Mouse (Mus musculus) heart, embryonic 14.5 days (tissue): Measurements from ENCODE around the gene Col4a2. TPM values are rescaled to one million over a fixed set of nuclear protein-coding genes. Genes with fewer than 3 reads are reported as not detected.

ENCODE experiments used
- ATAC-seq: fragments of 200-750 bp; cut with Nextera tagmentation; 2 replicates; pipeline ENCODE4 v1.8.0; 2017; ENCODE audit warnings: low read depth, moderate TSS enrichment; ENCODE audit not compliant: insufficient number of reproducible peaks, insufficient read depth, low FRiP score
- H3K27ac ChIP-seq, 2 experiments: fragments of 200-500 bp in 1 of 2; fragments of 300-500 bp in 1 of 2; sonication (generic) in 1 of 2; replicated peaks in 1 of 2; 2 replicates each; pipeline ENCODE4 v1.5.1; 2012 to 2014; ENCODE audit warnings: low read depth in 2 of 2, low read length in 2 of 2, control low read depth in 1 of 2, mild to moderate bottlenecking in 1 of 2, mixed read lengths in 1 of 2; ENCODE audit not compliant: control insufficient read depth in 1 of 2, insufficient read depth in 1 of 2
- H3K27me3 ChIP-seq: fragments of 300-500 bp; sonication (generic); 2 replicates; pipeline ENCODE4 v1.6.1; 2014; ENCODE audit warnings: mild to moderate bottlenecking, low read length, control low read depth; ENCODE audit not compliant: control insufficient read depth, insufficient read depth
- H3K36me3 ChIP-seq: fragments of 300-500 bp; sonication (generic); 2 replicates; pipeline ENCODE4 v1.6.1; 2014; ENCODE audit warnings: mild to moderate bottlenecking, control low read depth, low read length, mixed read lengths; ENCODE audit not compliant: control insufficient read depth, insufficient read depth
- H3K4me1 ChIP-seq, 2 experiments: fragments of 200-500 bp in 1 of 2; fragments of 300-500 bp in 1 of 2; sonication (generic) in 1 of 2; 2 replicates each; pipeline ENCODE4 v1.6.1; 2012 to 2014; ENCODE audit warnings: low read length in 2 of 2, control low read depth in 1 of 2, mixed read lengths in 1 of 2; ENCODE audit not compliant: control insufficient read depth in 2 of 2, insufficient read depth in 2 of 2
- H3K4me2 ChIP-seq: fragments of 300-500 bp; sonication (generic); 2 replicates; pipeline ENCODE4 v1.6.1; 2014; ENCODE audit warnings: mild to moderate bottlenecking, low read length
- H3K4me3 ChIP-seq, 2 experiments: fragments of 200-500 bp in 1 of 2; fragments of 300-500 bp in 1 of 2; sonication (generic) in 1 of 2; 2 replicates each; pipeline ENCODE4 v1.5.1; 2012 to 2014; ENCODE audit warnings: low read length in 2 of 2, mild to moderate bottlenecking in 2 of 2, control low read depth in 1 of 2, low read depth in 1 of 2, moderate library complexity in 1 of 2; ENCODE audit not compliant: control insufficient read depth in 1 of 2, insufficient read depth in 1 of 2
- H3K9ac ChIP-seq: fragments of 300-500 bp; sonication (generic); 2 replicates; pipeline ENCODE4 v1.6.1; 2014; ENCODE audit warnings: mild to moderate bottlenecking, low read length
- H3K9me3 ChIP-seq: fragments of 300-500 bp; sonication (generic); 2 replicates; pipeline ENCODE4 v1.6.1; 2016; ENCODE audit warnings: low read length, control low read depth; ENCODE audit not compliant: control insufficient read depth
- WGBS: fragments of 180-500 bp; shearing (Covaris S2); extraction: QIAGEN DNeasy Blood & Tissue Kit; methylation state at CpG from one replicate; pipeline ENCODE4 v1.1.7; 2014; 5-methylcytosine and 5-hydroxymethylcytosine counted together
- polyA plus RNA-seq: library from polyadenylated mRNA; unstranded; fragments of >200 nt; fragmentation: Nextera tagmentation; extraction: Ambion mirVana; gene quantifications from 2 replicates; pipeline ENCODE4 v1.2.1, GENCODE M21; 2014

The Col4a2 gene
- polyA plus RNA-seq, 1 experiment from 2014 or later = 77.7 TPM

DNA sequence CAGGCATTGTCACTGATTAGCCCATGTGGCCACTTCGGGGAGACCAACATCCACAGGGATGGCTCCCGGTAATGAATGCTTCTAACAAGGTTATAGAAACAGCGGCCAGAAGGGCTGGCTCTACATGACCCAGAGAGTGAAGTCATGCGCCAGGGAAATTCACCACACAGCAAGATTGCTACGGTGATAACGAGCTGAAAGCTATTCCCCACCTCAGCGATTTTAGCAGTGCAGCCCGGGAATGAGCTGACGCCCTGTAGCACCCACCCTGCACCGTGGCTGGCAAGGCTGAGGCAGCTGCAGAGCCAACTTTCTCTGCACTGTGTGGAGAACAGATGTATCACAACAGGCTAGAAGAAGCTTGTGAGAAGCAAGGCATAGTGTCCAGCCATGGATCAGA is 30.5 kb upstream of the Col4a2 start:
- H3K27ac ChIP-seq = no peak overlapping the region
- H3K9ac ChIP-seq = no peak overlapping the region
- H3K9me3 ChIP-seq = 0 out of 2 replicates have a peak, but pooled peaks cover 4% of the 10 kb centered on the region
- H3K4me2 ChIP-seq = no peak overlapping the region
- H3K27me3 ChIP-seq = no peaks in the 10 kb centered on the region
- WGBS = 79% methylated on average over 10 of the region's 10 CpGs
- peaks cover 17% of the 10 kb centered on the region; the same call in 1 of the 2 replicates for H3K36me3 ChIP-seq
- ATAC-seq = no peak
- H3K4me1 ChIP-seq = peaks cover 39 to 63% of the 10 kb centered on the region in 2 experiments
- no peak overlapping the region for H3K4me3 ChIP-seq

DNA sequence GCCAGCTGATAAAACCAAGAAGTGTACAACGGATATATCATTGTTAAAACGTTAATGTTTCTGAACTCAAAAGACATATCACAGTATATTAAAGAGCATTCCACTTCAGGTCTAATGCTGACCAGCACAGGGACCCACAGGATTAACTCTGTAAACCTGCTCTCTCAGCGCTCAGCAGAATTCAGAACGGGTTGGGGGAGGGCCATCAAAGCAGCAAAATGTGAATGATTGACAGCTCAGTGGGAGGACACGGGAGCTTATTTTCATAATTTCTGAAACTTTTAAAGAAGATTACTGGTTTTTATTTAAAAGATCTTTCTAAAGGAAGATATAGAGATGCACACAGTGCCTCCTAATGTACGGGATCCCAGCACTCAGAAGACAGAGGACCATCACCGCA is 29.9 kb upstream of the Col4a2 start:
- no peak for ATAC-seq
- Histone ChIP-seq H3K4me3 (no peak overlapping the region), H3K9ac (no peak overlapping the region), H3K27ac (no peak overlapping the region), H3K4me1 (peaks cover 36 to 61% of the 10 kb centered on the region in 2 experiments), H3K9me3 (0 out of 2 replicates have a peak, but pooled peaks cover 4% of the 10 kb centered on the region), H3K36me3 (peaks cover 17% of the 10 kb centered on the region; the same call in 1 of the 2 replicates), H3K4me2 (no peak overlapping the region), H3K27me3 (no peaks in the 10 kb centered on the region)
- 80% methylated on average over 7 of the region's 7 CpGs for WGBS

DNA sequence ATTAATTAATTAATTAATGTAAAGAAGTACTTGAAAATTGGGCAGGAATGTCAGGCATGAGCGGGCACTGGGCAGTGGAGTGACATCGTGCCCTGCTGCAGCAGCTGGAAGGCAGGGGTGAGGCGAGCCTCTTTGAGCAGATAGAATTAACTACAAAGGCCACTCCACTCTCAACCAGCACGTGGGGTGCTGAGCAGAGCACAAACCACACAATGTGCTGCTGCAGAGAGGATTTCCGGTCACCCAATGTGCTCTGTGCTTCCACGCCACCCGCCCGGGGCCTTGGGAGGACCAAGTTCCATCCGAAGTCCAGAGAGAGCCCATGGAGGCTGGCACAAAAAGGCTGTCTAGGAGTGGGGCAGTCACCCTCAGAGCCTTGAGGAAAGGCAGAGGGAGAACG is 29.4 kb upstream of the Col4a2 start:
- no peak overlapping the region for H3K4me2 ChIP-seq
- no peaks in the 10 kb centered on the region for H3K27me3 ChIP-seq
- peak overlapping the region; percentile 29; a peak in 2 of 4 replicates for H3K27ac ChIP-seq
- no peak overlapping the region for H3K9ac ChIP-seq
- 0 out of 2 replicates have a peak, but pooled peaks cover 4% of the 10 kb centered on the region for H3K9me3 ChIP-seq
- peaks cover 31 to 61% of the 10 kb centered on the region in 2 experiments for H3K4me1 ChIP-seq
- WGBS = 42% methylated on average over 10 of the region's 10 CpGs
- H3K36me3 ChIP-seq = peaks cover 17% of the 10 kb centered on the region; the same call in 1 of the 2 replicates
- H3K4me3 ChIP-seq = no peak overlapping the region
- ATAC-seq = peak; percentile 28

DNA sequence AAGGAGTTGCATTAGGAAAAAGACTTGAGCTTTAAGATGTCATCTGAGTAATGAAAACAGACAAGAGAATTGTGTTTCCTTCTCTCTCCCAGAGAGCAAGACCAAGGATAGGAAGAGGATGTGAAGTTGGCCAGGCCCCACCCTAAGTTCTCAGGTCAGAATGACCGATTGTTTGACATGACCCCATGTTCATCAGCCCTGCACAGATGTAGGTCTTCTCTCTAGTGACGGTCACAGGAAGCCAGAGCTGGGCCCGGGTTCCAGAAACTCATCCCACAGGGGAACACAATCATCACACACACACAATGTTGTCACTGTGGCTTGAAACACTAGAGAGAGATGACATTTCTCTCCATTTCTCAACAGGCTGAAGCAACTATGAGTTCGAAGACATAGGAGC is 27.2 kb upstream of the Col4a2 start:
- Histone ChIP-seq H3K4me3 (no peak overlapping the region), H3K27ac (peak overlapping the region in 1 of 2 experiments; percentile 33; a peak in 1 of 4 replicates), H3K4me1 (peaks cover 13 to 49% of the 10 kb centered on the region in 2 experiments), H3K27me3 (no peaks in the 10 kb centered on the region), H3K4me2 (no peak overlapping the region), H3K9me3 (0 out of 2 replicates have a peak, but pooled peaks cover 4% of the 10 kb centered on the region), H3K36me3 (peaks cover 17% of the 10 kb centered on the region; the same call in 1 of the 2 replicates), H3K9ac (no peak overlapping the region)
- WGBS = 71% methylated on average over 4 of the region's 4 CpGs
- no peak for ATAC-seq

DNA sequence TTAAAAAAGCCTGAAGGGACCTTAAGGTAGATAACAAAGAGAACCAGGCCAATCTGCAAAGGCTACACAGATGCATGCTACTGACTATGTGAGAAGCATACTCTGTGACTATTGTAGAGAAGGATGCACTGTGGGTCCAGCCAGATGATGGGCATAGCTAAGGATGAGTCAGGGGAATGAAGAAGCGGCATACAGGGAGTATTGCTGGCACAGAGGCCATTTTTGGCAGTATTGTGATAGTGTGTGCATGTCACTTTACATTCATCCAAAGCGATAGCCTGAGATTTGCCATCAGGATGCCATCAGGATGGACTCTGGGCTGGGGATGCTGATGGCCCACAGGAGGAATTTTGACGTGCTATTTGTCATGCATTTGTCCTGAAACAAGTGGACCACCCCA is 25.5 kb upstream of the Col4a2 start:
- ATAC-seq = no peak
- WGBS = 69% methylated on average over 3 of the region's 3 CpGs
- Histone ChIP-seq H3K4me2 (no peak overlapping the region), H3K27me3 (no peaks in the 10 kb centered on the region), H3K9me3 (no peaks in the 10 kb centered on the region), H3K9ac (no peak overlapping the region), H3K27ac (no peak overlapping the region), H3K4me1 (peaks cover 11 to 44% of the 10 kb centered on the region in 2 experiments), H3K36me3 (peaks cover 9% of the 10 kb centered on the region; the same call in 1 of the 2 replicates), H3K4me3 (no peak overlapping the region)

DNA sequence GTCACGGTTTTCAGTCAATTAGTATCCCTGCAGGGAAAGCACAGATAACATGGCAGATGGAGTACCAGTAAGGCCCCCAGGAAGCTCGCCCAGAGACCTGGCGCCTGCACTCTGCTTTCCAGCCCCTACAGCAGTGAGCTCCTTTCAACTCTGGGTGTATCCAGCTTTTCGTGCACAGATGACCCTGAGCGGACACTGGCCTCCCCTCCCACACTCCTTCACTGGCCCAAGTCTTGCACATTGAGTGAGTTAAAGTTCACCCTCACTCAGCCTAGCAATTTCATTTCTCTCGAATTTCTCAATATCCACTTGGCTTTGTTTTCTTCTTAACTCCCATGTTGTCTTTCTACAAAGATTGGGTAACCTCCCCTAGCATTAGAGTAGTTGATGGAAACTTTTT is 24.3 kb upstream of the Col4a2 start:
- Histone ChIP-seq H3K4me3 (no peak overlapping the region), H3K4me1 (peaks cover 9 to 35% of the 10 kb centered on the region in 2 experiments), H3K27ac (no peak overlapping the region), H3K9me3 (no peaks in the 10 kb centered on the region), H3K4me2 (no peak overlapping the region), H3K9ac (no peak overlapping the region), H3K36me3 (peaks cover 15% of the 10 kb centered on the region), H3K27me3 (no peaks in the 10 kb centered on the region)
- WGBS = 67% methylated on average over 6 of the region's 6 CpGs
- no peak for ATAC-seq

DNA sequence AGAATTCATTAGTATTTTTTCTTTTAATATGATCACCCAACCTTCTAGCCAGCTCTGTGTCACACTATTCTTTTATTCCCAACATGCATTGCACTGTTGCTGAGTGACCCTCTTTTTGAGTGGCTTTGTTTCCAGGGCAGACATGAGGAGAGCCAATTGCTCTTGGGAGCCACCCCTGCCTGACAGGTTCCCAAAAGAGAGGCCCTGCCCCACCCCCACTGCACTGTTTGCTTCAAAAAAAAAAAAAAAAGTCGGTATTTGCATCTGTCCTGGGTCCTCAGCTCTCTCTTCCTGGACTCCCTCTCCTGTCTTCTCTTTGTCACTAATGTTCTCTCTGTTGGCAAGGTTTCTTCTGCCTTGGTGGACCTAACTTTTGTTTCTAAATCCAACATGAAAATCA is 22.1 kb upstream of the Col4a2 start:
- Histone ChIP-seq H3K27me3 (no peaks in the 10 kb centered on the region), H3K4me2 (no peak overlapping the region), H3K4me3 (no peak overlapping the region), H3K9ac (no peak overlapping the region), H3K9me3 (no peaks in the 10 kb centered on the region), H3K36me3 (peaks cover 17% of the 10 kb centered on the region), H3K27ac (no peak overlapping the region), H3K4me1 (peaks cover 0 to 30% of the 10 kb centered on the region in 2 experiments; a peak in 3 of 4 replicates)
- 0% methylated on average over 1 of the region's 1 CpGs for WGBS
- no peak for ATAC-seq

DNA sequence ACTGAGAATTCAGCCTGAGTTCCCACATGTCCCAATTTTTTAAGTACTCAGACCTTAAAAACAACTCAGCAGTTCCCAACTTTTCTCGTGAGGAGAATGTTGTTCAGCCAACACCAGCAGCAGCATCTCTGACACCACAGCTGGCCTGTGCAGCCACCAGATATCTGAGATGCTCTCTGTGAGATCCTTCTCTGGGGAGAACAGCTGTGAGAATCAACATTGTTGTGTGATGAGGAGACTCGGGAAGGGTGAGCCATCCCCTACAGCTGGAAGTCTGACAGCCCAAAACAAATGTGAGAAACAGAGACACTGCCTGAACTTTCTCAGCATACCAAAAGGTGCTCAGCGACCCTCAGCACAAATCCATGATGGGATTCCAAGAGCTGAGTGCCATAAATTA is 20.0 kb upstream of the Col4a2 start:
- no peaks in the 10 kb centered on the region for H3K9me3 ChIP-seq
- 38% methylated on average over 3 of the region's 3 CpGs for WGBS
- H3K36me3 ChIP-seq = peaks cover 13% of the 10 kb centered on the region
- peaks cover 14 to 50% of the 10 kb centered on the region in 2 experiments for H3K4me1 ChIP-seq
- H3K4me2 ChIP-seq = no peak overlapping the region
- no peak overlapping the region for H3K4me3 ChIP-seq
- no peak overlapping the region for H3K27ac ChIP-seq
- H3K9ac ChIP-seq = no peak overlapping the region
- ATAC-seq = no peak
- no peaks in the 10 kb centered on the region for H3K27me3 ChIP-seq
